Mouse (Mus musculus): ENCODE results near the gene Defb15. TPM values are rescaled to one million over a fixed set of nuclear protein-coding genes. Genes with fewer than 3 reads are reported as not detected.
"Not testable (repeated sequence)": the region's sequence is repeated elsewhere in the genome, so short reads cannot be mapped to it uniquely, and the experiment has no call there.

The Defb15 gene
- polyA plus RNA-seq, 1 experiment from 2014 or later: not detected

DNA sequence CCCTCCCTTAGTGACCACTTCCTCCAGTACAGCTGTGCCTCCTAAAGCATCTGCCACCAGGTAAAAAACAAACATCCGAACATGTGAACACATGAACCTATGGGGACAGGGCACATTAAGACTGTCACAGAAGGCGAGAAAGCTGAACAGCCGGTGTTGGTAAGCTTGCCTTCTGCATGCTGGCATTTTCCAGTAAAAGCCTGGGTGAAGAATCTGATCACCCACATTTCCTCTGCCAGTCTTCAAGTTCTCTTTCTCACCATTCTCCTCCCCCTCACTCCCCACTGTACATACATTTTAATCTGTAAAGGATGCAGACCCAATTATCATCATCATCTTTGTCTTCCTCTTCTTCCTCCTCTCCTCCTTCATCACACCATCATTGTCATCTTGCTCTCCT is 16.9 kb downstream of the Defb15 start:
- no peak for TF ChIP-seq CTCF (IDR thresholded peaks at IDR 0.05; ENCODE audit: low read depth)

DNA sequence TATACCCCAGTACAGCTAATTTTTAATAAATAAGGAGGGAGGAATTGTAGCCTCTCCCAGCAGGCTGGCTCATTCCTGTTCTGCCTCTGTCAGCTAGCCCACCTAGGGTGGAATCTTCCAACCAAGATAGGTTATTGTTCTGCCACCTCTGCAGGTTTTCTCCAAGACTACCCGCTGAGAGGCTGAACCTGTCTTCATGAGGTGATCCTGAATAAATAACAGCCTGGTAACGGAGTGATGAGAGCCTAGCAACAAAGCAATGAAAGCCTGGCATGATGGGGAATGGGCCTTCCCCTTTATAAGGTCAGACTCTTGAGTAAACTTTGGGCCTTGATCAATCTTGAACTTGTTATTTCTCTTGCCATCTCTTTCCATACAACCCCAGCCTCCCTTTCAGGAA is 20.0 kb downstream of the Defb15 start:
- no peaks in the 10 kb centered on the region for H3K36me3 ChIP-seq (ENCODE audit: insufficient read depth, low read length)
- DNase-seq (ENCODE audit: low spot score) (no peak), ATAC-seq (replicated peaks; ENCODE audit: low FRiP score, low read depth) (no peak)
- no peaks in the 10 kb centered on the region for H3K9me3 ChIP-seq (replicated peaks; ENCODE audit: low read length)
- no peak overlapping the region for H3K4me2 ChIP-seq (ENCODE audit: low read length)
- H3K27me3 ChIP-seq (ENCODE audit: insufficient read depth, low read length): no peaks in the 10 kb centered on the region
- TF ChIP-seq CTCF (IDR thresholded peaks at IDR 0.05; ENCODE audit: low read depth): no peak
- H3K27ac ChIP-seq: no peak overlapping the region
- no peak overlapping the region for H3K4me3 ChIP-seq (replicated peaks; ENCODE audit: low read depth, low read length)
- WGBS: 32% methylated on average over 2 of the region's 2 CpGs
- H3K9ac ChIP-seq (ENCODE audit: low read depth, low read length): no peak overlapping the region
- H3K4me1 ChIP-seq (replicated peaks; ENCODE audit: insufficient read depth, low read length): no peaks in the 10 kb centered on the region

More for the DNA sequence above, 16.9 kb downstream of the Defb15 start:
- DNase-seq (ENCODE audit: low spot score) (no peak), ATAC-seq (replicated peaks; ENCODE audit: low FRiP score, low read depth) (no peak)
- Histone ChIP-seq H3K4me2 (ENCODE audit: low read length) (no peak overlapping the region), H3K9ac (ENCODE audit: low read depth, low read length) (no peak overlapping the region), H3K9me3 (replicated peaks; ENCODE audit: low read length) (no peaks in the 10 kb centered on the region), H3K27me3 (ENCODE audit: insufficient read depth, low read length) (no peaks in the 10 kb centered on the region), H3K4me1 (replicated peaks; ENCODE audit: insufficient read depth, low read length) (no peaks in the 10 kb centered on the region), H3K36me3 (ENCODE audit: insufficient read depth, low read length) (no peaks in the 10 kb centered on the region), H3K27ac (no peak overlapping the region), H3K4me3 (replicated peaks; ENCODE audit: low read depth, low read length) (no peak overlapping the region)
- 91% methylated on average over 3 of the region's 3 CpGs for WGBS

DNA sequence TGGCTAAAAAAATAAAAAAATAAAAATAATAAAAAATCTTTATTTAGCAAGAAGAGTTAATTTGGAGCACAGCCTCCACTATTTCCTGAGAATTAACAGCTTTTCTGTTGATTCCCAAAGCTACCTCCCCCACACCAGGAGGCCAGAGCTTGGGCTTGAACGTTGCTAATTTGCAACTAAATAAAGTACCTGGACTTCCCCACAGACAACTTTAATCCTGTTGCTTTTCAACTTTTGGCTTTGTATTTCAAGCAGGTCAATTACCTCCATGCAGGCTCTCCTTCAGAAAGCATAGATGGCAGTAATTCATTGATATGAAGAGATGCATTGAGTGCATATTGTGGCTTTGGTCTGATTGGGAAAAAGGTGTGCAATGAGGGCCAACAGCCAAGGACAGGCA is 20.6 kb downstream of the Defb15 start:
- H3K27ac ChIP-seq: no peak overlapping the region
- ATAC-seq (replicated peaks; ENCODE audit: low FRiP score, low read depth): no peak
- no peak overlapping the region for H3K4me2 ChIP-seq (ENCODE audit: low read length)
- no peaks in the 10 kb centered on the region for H3K27me3 ChIP-seq (ENCODE audit: insufficient read depth, low read length)
- no peak overlapping the region for H3K4me3 ChIP-seq (replicated peaks; ENCODE audit: low read depth, low read length)
- no peak for DNase-seq (ENCODE audit: low spot score)
- no peak for TF ChIP-seq CTCF (IDR thresholded peaks at IDR 0.05; ENCODE audit: low read depth)
- 10% methylated on average over 1 of the region's 1 CpGs for WGBS
- no peaks in the 10 kb centered on the region for H3K4me1 ChIP-seq (replicated peaks; ENCODE audit: insufficient read depth, low read length)
- no peaks in the 10 kb centered on the region for H3K9me3 ChIP-seq (replicated peaks; ENCODE audit: low read length)
- no peak overlapping the region for H3K9ac ChIP-seq (ENCODE audit: low read depth, low read length)
- no peaks in the 10 kb centered on the region for H3K36me3 ChIP-seq (ENCODE audit: insufficient read depth, low read length)

DNA sequence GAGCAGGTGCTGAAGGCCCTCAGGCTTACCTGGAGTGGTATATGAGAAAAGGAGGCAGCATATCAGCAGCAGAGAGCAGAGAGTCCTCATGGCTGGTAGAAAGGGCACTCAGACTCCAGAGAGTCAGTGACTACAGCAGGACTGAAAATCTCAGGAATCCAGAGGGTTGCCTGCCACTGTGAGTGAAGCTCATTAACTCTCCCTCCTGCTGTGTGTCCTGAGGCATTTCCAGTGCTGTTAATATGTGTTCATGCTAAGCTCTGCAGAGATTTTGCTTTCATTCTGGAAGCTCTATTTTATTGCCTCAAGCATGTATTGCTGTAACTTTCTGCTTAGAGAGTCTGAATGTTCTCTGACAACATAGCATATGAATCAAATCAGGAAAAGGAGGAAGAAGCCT is 26.2 kb downstream of the Defb15 start, which contains the start of gene Defb11:
Gene Defb11, minus strand, starts transcription at position 123 of the 400 bp plus-strand sequence.
- not testable (repeated sequence) for H3K4me3 ChIP-seq (replicated peaks; ENCODE audit: low read depth, low read length); H3K4me2 ChIP-seq (ENCODE audit: low read length); H3K36me3 ChIP-seq (ENCODE audit: insufficient read depth, low read length); H3K9ac ChIP-seq (ENCODE audit: low read depth, low read length); ATAC-seq (replicated peaks; ENCODE audit: low FRiP score, low read depth); DNase-seq (ENCODE audit: low spot score); H3K27ac ChIP-seq; H3K9me3 ChIP-seq (replicated peaks; ENCODE audit: low read length); H3K27me3 ChIP-seq (ENCODE audit: insufficient read depth, low read length); H3K4me1 ChIP-seq (replicated peaks; ENCODE audit: insufficient read depth, low read length)

DNA sequence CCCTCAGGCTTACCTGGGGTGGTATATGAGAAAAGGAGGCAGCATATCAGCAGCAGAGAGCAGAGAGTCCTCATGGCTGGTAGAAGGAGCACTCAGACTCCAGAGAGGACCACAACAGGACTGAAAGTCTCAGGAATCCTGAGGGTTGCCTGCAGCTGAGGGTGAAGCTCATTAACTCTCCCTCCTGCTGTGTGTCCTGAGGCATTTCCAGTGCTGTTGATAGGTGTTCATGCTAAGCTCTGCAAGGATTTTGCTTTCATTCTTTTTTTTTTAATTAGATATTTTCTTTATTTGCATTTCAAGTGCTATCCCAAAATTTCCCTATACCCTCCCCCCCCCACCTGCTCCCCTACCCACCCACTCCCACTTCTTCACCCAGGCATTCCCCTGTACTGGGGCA is 47.2 kb downstream of the Defb15 start, which contains the start of gene Defb9:
Gene Defb9, minus strand, starts transcription at position 101 of the 400 bp plus-strand sequence.
- H3K4me1 ChIP-seq (replicated peaks; ENCODE audit: insufficient read depth, low read length); H3K36me3 ChIP-seq (ENCODE audit: insufficient read depth, low read length); H3K9me3 ChIP-seq (replicated peaks; ENCODE audit: low read length); DNase-seq (ENCODE audit: low spot score); H3K27me3 ChIP-seq (ENCODE audit: insufficient read depth, low read length); H3K27ac ChIP-seq; ATAC-seq (replicated peaks; ENCODE audit: low FRiP score, low read depth); H3K9ac ChIP-seq (ENCODE audit: low read depth, low read length); H3K4me3 ChIP-seq (replicated peaks; ENCODE audit: low read depth, low read length); H3K4me2 ChIP-seq (ENCODE audit: low read length): not testable (repeated sequence)

Other genes with a start within 250 kb of the Defb15 start
- gene AY761184, start 229.1 kb downstream of the Defb15 start, polyA plus RNA-seq (2015; fragmentation: Nextera tagmentation; extraction: Ambion mirVana): not detected in 2 replicates
- not detected in 2 replicates for gene Defa24, start 198.2 kb downstream of the Defb15 start, polyA plus RNA-seq (2015; fragmentation: Nextera tagmentation; extraction: Ambion mirVana)
- not detected in 2 replicates for gene Defb50, start 109.2 kb downstream of the Defb15 start, polyA plus RNA-seq (2015; fragmentation: Nextera tagmentation; extraction: Ambion mirVana)
- gene Defb2, start 92.8 kb downstream of the Defb15 start, polyA plus RNA-seq (2015; fragmentation: Nextera tagmentation; extraction: Ambion mirVana): 2.7 and 4.5 TPM in 2 replicates
- gene Defb10, start 73.8 kb downstream of the Defb15 start, polyA plus RNA-seq (2015; fragmentation: Nextera tagmentation; extraction: Ambion mirVana): not detected in 2 replicates
- gene Defb9, start 47.3 kb downstream of the Defb15 start, polyA plus RNA-seq (2015; fragmentation: Nextera tagmentation; extraction: Ambion mirVana): not detected in 2 replicates
- gene Defb11, start 26.3 kb downstream of the Defb15 start, polyA plus RNA-seq (2015; fragmentation: Nextera tagmentation; extraction: Ambion mirVana): 2.9 and 5.0 TPM in 2 replicates
- not detected in 2 replicates for gene Defb35, start 5.6 kb upstream of the Defb15 start, polyA plus RNA-seq (2015; fragmentation: Nextera tagmentation; extraction: Ambion mirVana)
- not detected in 2 replicates for gene Defb13, start 14.1 kb upstream of the Defb15 start, polyA plus RNA-seq (2015; fragmentation: Nextera tagmentation; extraction: Ambion mirVana)
- not detected in 2 replicates for gene Fam90a1a, start 26.0 kb upstream of the Defb15 start, polyA plus RNA-seq (2015; fragmentation: Nextera tagmentation; extraction: Ambion mirVana)
- not detected in 2 replicates for gene Ccdc70, start 37.1 kb upstream of the Defb15 start, polyA plus RNA-seq (2015; fragmentation: Nextera tagmentation; extraction: Ambion mirVana)
- 0.33 and 0.52 TPM in 2 replicates for gene Atp7b, start 127.6 kb upstream of the Defb15 start, polyA plus RNA-seq (2015; fragmentation: Nextera tagmentation; extraction: Ambion mirVana)
- 23.5 and 24.4 TPM in 2 replicates for gene Alg11, start 128.0 kb upstream of the Defb15 start, polyA plus RNA-seq (2015; fragmentation: Nextera tagmentation; extraction: Ambion mirVana)
- 0.47 and 0.62 TPM in 2 replicates for gene Nek5, start 192.3 kb upstream of the Defb15 start, polyA plus RNA-seq (2015; fragmentation: Nextera tagmentation; extraction: Ambion mirVana)
- gene Nek3, start 233.7 kb upstream of the Defb15 start, polyA plus RNA-seq (2015; fragmentation: Nextera tagmentation; extraction: Ambion mirVana): 4.8 and 5.4 TPM in 2 replicates

All from kidney, postnatal 0 days (tissue).